Mouse (Mus musculus) liver, embryonic 14.5 days (tissue): ENCODE results near the gene Kcnq1.

Experiments
- CTCF ChIP-seq: IDR thresholded peaks from 2 replicates; pipeline ENCODE4 v1.5.1; 2016; ENCODE audit warnings: antibody characterized with exemption, low read depth, control low read depth
- EP300 ChIP-seq: IDR thresholded peaks from 2 replicates; pipeline ENCODE4 v1.6.1; 2016; ENCODE audit warnings: antibody characterized with exemption, low read depth

DNA sequence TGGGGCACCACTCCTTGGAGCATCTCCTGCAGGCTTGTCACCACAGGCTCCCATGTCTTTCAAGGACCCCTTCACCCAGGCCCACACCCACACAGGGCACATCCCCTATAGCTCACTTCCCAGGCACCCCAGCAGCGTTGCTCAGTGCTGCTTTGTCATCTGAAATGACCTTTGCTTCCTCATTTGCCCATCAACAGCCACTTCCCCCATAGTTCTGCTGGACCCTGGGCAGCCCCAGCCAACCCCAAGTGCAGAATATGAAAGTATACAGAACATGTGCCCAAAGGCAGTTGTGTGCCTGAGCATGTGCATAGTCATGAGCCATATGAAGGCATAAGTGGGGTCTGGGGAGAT is 10.6 kb upstream of the Kcnq1 start:
- no peak for TF ChIP-seq EP300
- TF ChIP-seq CTCF = no peak
